In genomic region chr11:100575484-100575855, GRCm38 (mm10) we compare ENCODE assay signal across 8 mouse cellular contexts. TPM values are rescaled to one million over a fixed set of nuclear protein-coding genes. Genes with fewer than 3 reads are reported as not detected.
DNase-seq lines count a peak whose midpoint lies in the region; ATAC-seq and TF ChIP-seq lines count a peak whose summit lies in the region.

No protein-coding gene starts in this region.

- 71% methylated on average over 1 of the region's 2 CpGs for WGBS in lung, postnatal 0 days
- WGBS in hindbrain, embryonic 15.5 days = 21% methylated on average over 2 of the region's 2 CpGs
- 32% methylated on average over 2 of the region's 2 CpGs for WGBS in liver, postnatal 0 days (ENCODE audit: insufficient replicate concordance)

- ATAC-seq in lung, postnatal 0 days = no peak
- peak; percentile 25; the same call in 1 of the 2 replicates for ATAC-seq in hindbrain, embryonic 15.5 days (ENCODE audit: low FRiP score, low read depth)
- peak; percentile 4; the same call in 1 of the 2 replicates for ATAC-seq in liver, postnatal 0 days

- peak overlapping the region; percentile 65 for H3K4me2 ChIP-seq in lung, postnatal 0 days (replicated peaks; ENCODE audit: low read depth, low read length)
- peak overlapping the region; percentile 83 for H3K4me2 ChIP-seq in hindbrain, embryonic 15.5 days
- H3K4me2 ChIP-seq in liver, postnatal 0 days (ENCODE audit: low read depth, low read length) = peak overlapping the region; percentile 81

- H3K27ac ChIP-seq in lung, postnatal 0 days (ENCODE audit: low read length) = no peak overlapping the region
- peak overlapping the region; percentile 68 for H3K27ac ChIP-seq in hindbrain, embryonic 15.5 days (replicated peaks)
- peak overlapping the region; percentile 75 for H3K27ac ChIP-seq in liver, postnatal 0 days (ENCODE audit: low read depth)

- H3K27me3 ChIP-seq in lung, postnatal 0 days (replicated peaks; ENCODE audit: insufficient read depth, low read length) = no peaks in the 10 kb centered on the region
- H3K27me3 ChIP-seq in hindbrain, embryonic 15.5 days = peaks cover 6% of the 10 kb centered on the region; the same call in 1 of the 2 replicates
- H3K27me3 ChIP-seq in liver, postnatal 0 days (ENCODE audit: insufficient read depth, low read length) = no peaks in the 10 kb centered on the region

- no peaks in the 10 kb centered on the region for H3K4me1 ChIP-seq in lung, postnatal 0 days (ENCODE audit: insufficient read depth, low read depth, low read length)
- H3K4me1 ChIP-seq in hindbrain, embryonic 15.5 days (replicated peaks) = peaks cover 36% of the 10 kb centered on the region
- H3K4me1 ChIP-seq in liver, postnatal 0 days (ENCODE audit: insufficient read depth) = peaks cover 19% of the 10 kb centered on the region

- H3K9ac ChIP-seq in lung, postnatal 0 days (replicated peaks; ENCODE audit: low read depth) = peak overlapping the region; percentile 48; the same call in 1 of the 2 replicates
- peak overlapping the region; percentile 51 for H3K9ac ChIP-seq in hindbrain, embryonic 15.5 days
- H3K9ac ChIP-seq in liver, postnatal 0 days (replicated peaks) = peak overlapping the region; percentile 63

- no peaks in the 10 kb centered on the region for H3K9me3 ChIP-seq in lung, postnatal 0 days (ENCODE audit: low read length)
- H3K9me3 ChIP-seq in hindbrain, embryonic 15.5 days = no peaks in the 10 kb centered on the region
- H3K9me3 ChIP-seq in liver, postnatal 0 days (ENCODE audit: low read length) = no peaks in the 10 kb centered on the region

- no peak for TF ChIP-seq CTCF in lung, postnatal 0 days (IDR thresholded peaks at IDR 0.05)
- no peak for TF ChIP-seq CTCF in liver, postnatal 0 days (IDR thresholded peaks at IDR 0.05; ENCODE audit: low read depth)

- peak; percentile 28 for DNase-seq in adrenal gland, postnatal 14 days
- no peak for DNase-seq in adrenal gland, adult 8-10 months
- no peak for DNase-seq in lung, postnatal 0 days (ENCODE audit: low spot score)
- DNase-seq in lung, postnatal 14 days = no peak
- no peak for DNase-seq in liver, postnatal 0 days
- DNase-seq in MN1 (ENCODE audit: low spot score) = no peak
- DNase-seq in embryo, embryonic 10 days (ENCODE audit: low spot score) = no peak

- H3K4me3 ChIP-seq in lung, postnatal 0 days (ENCODE audit: low read depth, low read length) = peak overlapping the region; percentile 72
- H3K4me3 ChIP-seq in hindbrain, embryonic 15.5 days = peak overlapping the region; percentile 58
- peak overlapping the region; percentile 74 for H3K4me3 ChIP-seq in liver, postnatal 0 days (ENCODE audit: low read depth, low read length)

- no peak for TF ChIP-seq EP300 in lung, postnatal 0 days (IDR thresholded peaks at IDR 0.05)
- no peak for TF ChIP-seq EP300 in liver, postnatal 0 days (IDR thresholded peaks at IDR 0.05; ENCODE audit: low read depth)

- no peaks in the 10 kb centered on the region for H3K36me3 ChIP-seq in lung, postnatal 0 days (ENCODE audit: insufficient read depth, low read length)
- no peaks in the 10 kb centered on the region; the same call in 1 of the 2 replicates for H3K36me3 ChIP-seq in hindbrain, embryonic 15.5 days
- peaks cover 7% of the 10 kb centered on the region for H3K36me3 ChIP-seq in liver, postnatal 0 days (replicated peaks; ENCODE audit: insufficient read depth, low read length)

RNA-seq across cellular contexts. Expression of gene Cnp, which starts 0.8 kb away (rescaled TPM):
- 35.5 and 38.4 TPM in 2 replicates for total RNA-seq in adrenal gland, postnatal 14 days (2021)
- 10 to 100 TPM; 47.5 to 85.0 (median 71.9) TPM for total RNA-seq in adrenal gland, adult 8-10 months (2022)
- polyA plus RNA-seq in lung, postnatal 0 days (2015; fragmentation: Nextera tagmentation; extraction: Ambion mirVana) = 31.4 and 33.8 TPM in 2 replicates
- 60.1 and 61.3 TPM in 2 replicates for polyA plus RNA-seq in hindbrain, embryonic 15.5 days (2015; fragmentation: Nextera tagmentation; extraction: Ambion mirVana)
- polyA plus RNA-seq in liver, postnatal 0 days (2015; fragmentation: Nextera tagmentation; extraction: Ambion mirVana) = 20.2 and 21.9 TPM in 2 replicates

RNA-seq across cellular contexts. Expression of gene Ttc25, which starts 30.1 kb away (rescaled TPM):
- 1.3 TPM in 2 replicates for total RNA-seq in adrenal gland, postnatal 14 days (2021)
- 1 to 10 TPM; 4.4 to 6.4 (median 5.4) TPM for total RNA-seq in adrenal gland, adult 8-10 months (2022)
- 3.5 and 4.9 TPM in 2 replicates for polyA plus RNA-seq in lung, postnatal 0 days (2015; fragmentation: Nextera tagmentation; extraction: Ambion mirVana)
- 2.6 and 2.7 TPM in 2 replicates for polyA plus RNA-seq in hindbrain, embryonic 15.5 days (2015; fragmentation: Nextera tagmentation; extraction: Ambion mirVana)
- 0.11 and 0.22 TPM in 2 replicates for polyA plus RNA-seq in liver, postnatal 0 days (2015; fragmentation: Nextera tagmentation; extraction: Ambion mirVana)

RNA-seq across cellular contexts. Expression of gene Nkiras2, which starts 43.6 kb away (rescaled TPM):
- total RNA-seq in adrenal gland, postnatal 14 days (2021) = 41.1 and 44.4 TPM in 2 replicates
- total RNA-seq in adrenal gland, adult 8-10 months (2022) = 10 to 100 TPM; 34.3 to 37.3 (median 36.7) TPM
- 58.6 and 59.9 TPM in 2 replicates for polyA plus RNA-seq in lung, postnatal 0 days (2015; fragmentation: Nextera tagmentation; extraction: Ambion mirVana)
- 96.2 and 104 TPM in 2 replicates for polyA plus RNA-seq in hindbrain, embryonic 15.5 days (2015; fragmentation: Nextera tagmentation; extraction: Ambion mirVana)
- 18.3 and 19.2 TPM in 2 replicates for polyA plus RNA-seq in liver, postnatal 0 days (2015; fragmentation: Nextera tagmentation; extraction: Ambion mirVana)

RNA-seq across cellular contexts. Expression of gene Dnajc7, which starts 44.5 kb away (rescaled TPM):
- total RNA-seq in adrenal gland, postnatal 14 days (2021) = 217 and 264 TPM in 2 replicates
- total RNA-seq in adrenal gland, adult 8-10 months (2022) = 100 to 1,000 TPM; 204 to 279 (median 249) TPM
- 99.1 and 113 TPM in 2 replicates for polyA plus RNA-seq in lung, postnatal 0 days (2015; fragmentation: Nextera tagmentation; extraction: Ambion mirVana)
- polyA plus RNA-seq in hindbrain, embryonic 15.5 days (2015; fragmentation: Nextera tagmentation; extraction: Ambion mirVana) = 278 and 296 TPM in 2 replicates
- polyA plus RNA-seq in liver, postnatal 0 days (2015; fragmentation: Nextera tagmentation; extraction: Ambion mirVana) = 45.1 and 49.1 TPM in 2 replicates

RNA-seq across cellular contexts. Expression of gene Acly, which starts 47.7 kb away (rescaled TPM):
- 805 and 809 TPM in 2 replicates for total RNA-seq in adrenal gland, postnatal 14 days (2021)
- 1,000 to 10,000 TPM; 1,202 to 1,723 (median 1,362) TPM for total RNA-seq in adrenal gland, adult 8-10 months (2022)
- polyA plus RNA-seq in lung, postnatal 0 days (2015; fragmentation: Nextera tagmentation; extraction: Ambion mirVana) = 85.7 and 92.9 TPM in 2 replicates
- 228 and 230 TPM in 2 replicates for polyA plus RNA-seq in hindbrain, embryonic 15.5 days (2015; fragmentation: Nextera tagmentation; extraction: Ambion mirVana)
- 24.4 and 29.8 TPM in 2 replicates for polyA plus RNA-seq in liver, postnatal 0 days (2015; fragmentation: Nextera tagmentation; extraction: Ambion mirVana)
